Mouse (Mus musculus) left cerebral cortex, postnatal 25 days (tissue): Measurements from ENCODE around the gene Atg2a. TPM values are rescaled to one million over a fixed set of nuclear protein-coding genes. Genes with fewer than 3 reads are reported as not detected.
A peak's percentile ranks its signal among the peaks of the same experiment; 100 is the strongest.

Experiments used
- DNase-seq, 2 experiments: peaks; one replicate each; pipeline ENCODE4 v3.0.0; 2022; ENCODE audit warnings: low spot score in 2 of 2, mixed read lengths in 1 of 2
- intact Hi-C: fragments of 180-260 bp; cut with DNase I; formaldehyde crosslinking; loops from one replicate; pipeline ENCODE4 v1.15.1; 2025
- total RNA-seq, 2 experiments: library from RNA; stranded (reverse); gene quantifications; 2 replicates each; pipeline ENCODE4 v1.2.3; 2021

Atg2a gene
- 10 to 100 TPM; 33.1 to 35.6 TPM for total RNA-seq

DNA sequence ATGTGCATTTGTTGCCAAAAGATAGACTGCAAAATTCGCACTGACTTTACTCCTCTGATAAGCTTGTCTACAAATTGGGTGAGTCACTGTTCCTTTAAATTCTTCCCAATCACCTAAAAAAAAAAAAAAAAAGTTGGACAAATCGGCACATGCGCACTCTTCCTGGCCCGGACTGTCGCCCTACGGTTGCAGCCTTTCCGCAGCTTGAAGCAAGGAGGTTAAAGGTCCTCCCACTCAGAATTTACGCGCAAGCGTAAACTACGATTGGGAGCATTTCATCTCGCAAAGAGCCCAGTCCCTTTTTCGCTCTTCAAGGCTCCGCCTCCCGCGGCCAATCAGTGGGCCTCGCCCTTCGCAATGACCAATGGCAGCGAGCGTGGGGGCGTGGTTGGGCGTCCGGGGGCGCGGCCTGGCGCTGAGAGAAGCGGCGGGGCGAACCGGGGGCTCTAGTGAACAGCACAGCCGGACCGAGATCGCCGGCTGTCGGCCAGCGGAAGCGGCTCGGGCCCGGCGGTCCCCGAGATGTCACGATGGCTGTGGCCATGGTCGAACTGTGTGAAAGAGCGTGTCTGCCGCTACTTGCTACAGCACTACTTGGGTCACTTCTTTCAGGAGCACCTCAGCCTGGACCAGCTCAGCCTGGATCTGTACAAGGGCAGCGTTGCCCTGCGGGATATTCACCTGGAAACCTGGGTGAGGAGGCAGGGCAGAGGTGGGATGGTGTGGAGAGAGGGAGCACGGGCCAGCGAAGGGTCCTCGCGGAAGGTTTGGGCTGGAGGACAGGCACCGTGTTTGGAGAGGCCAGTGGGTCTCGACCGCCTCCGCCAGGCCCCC, at the start of gene Atg2a:
Atg2a (plus strand) TSS at position 395 of the 834 bp plus-strand sequence.
- DNase-seq = peak; percentile 98 to 99
- intact Hi-C loops = no loop called here

DNA sequence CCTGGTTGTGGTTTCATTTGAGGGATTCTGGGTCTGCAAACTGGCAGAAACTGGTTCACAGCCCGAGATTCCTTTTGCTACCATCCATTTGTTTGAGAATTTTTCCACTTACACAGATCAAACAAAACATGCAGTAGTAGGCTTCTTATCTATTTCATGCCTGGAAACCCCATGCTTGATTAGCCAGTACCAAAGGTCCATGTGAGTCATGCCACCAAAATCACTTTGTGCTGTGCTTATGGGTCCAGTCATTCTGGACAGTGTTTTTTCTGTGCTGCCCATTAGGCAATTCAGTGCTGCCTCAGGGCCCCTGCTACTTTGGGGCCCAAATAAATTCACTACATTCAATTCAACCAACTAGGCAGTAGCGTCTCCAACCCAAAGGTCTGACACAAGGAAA, 37.2 kb upstream of the Atg2a start:
- intact Hi-C loops = no loop called here
- DNase-seq = no peak

- DNase-seq = no peak
- intact Hi-C loops = loop anchor here (5.0 kb wide), 1 partner anchor 39 kb away; no protein-coding TSS in a partner anchor
These were observed 34.8 kb upstream of the Atg2a start for GRCm38 (mm10) chr19:6206716-6207115.

DNA sequence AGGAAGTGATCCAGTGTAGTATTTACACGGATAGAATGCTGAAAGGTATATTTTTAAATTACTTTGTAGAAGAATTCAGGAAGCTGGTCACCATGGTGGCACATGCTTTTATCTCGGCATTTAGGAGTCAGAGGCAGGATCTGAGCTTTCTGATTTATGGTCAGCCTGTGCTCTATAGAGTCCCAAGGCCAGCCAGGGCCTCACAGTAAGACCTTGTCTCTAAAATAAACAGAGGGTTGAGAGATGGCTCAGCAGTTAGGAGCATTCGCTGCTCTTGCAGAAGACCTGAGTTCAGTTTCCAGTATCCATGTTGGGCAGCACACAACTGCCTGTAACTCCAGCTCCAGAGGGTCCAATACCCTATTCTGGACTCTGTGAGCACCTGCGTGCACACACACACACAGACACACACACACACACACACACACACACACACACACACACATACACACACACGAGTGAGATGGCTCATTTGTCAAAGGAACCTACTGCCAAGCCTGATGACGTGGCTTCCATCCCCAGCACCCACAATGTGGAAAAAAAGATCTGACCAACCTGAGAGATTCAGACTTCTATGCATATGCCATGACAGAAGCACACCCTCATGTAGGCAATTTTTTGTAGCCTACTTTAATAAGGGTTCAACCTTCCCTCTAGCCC, 25.3 kb upstream of the Atg2a start:
- intact Hi-C loops = no loop called here

DNA sequence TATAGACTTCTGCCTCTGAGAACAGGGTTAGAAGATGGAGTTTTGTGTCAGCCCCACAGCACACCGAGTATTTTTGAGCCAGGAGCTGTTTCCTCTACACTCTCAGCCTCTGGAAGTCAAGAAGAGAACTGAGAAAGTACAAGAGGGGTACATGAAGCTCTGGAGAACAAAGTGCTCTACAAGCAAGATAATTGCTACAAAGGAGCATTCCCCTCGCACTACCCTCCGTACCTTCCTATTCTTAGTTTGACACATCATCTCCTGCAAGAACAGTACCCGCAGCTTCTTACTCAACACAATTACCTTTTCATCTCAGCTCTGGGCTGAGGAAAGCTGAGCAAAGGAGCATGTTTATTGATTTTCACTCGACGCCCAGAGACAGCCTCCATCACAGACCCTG, 22.9 kb upstream of the Atg2a start:
- intact Hi-C loops = no loop called here
- DNase-seq = no peak

More for the DNA sequence above, 25.3 kb upstream of the Atg2a start:
- no peak for DNase-seq

GRCm38 (mm10) chr19:6226135-6226534, 15.3 kb upstream of the Atg2a start, which contains the start of gene Gpha2:
Gene Gpha2 (plus strand): TSS chr19:6226380.
- DNase-seq = no peak
- intact Hi-C loops = no loop called here

GRCm38 (mm10) chr19:6226763-6227162, 14.7 kb upstream of the Atg2a start:
- no peak for DNase-seq
- intact Hi-C loops = no loop called here

GRCm38 (mm10) chr19:6227864-6228263, 13.6 kb upstream of the Atg2a start:
- DNase-seq = peak in 1 of 2 experiments; percentile 23
- intact Hi-C loops = no loop called here

- no peak for DNase-seq
- intact Hi-C loops = no loop called here
These were observed 11.1 kb upstream of the Atg2a start for GRCm38 (mm10) chr19:6230411-6230810.

- no peak for DNase-seq
- intact Hi-C loops = no loop called here
These were observed 10.4 kb upstream of the Atg2a start for GRCm38 (mm10) chr19:6231036-6231435.

DNA sequence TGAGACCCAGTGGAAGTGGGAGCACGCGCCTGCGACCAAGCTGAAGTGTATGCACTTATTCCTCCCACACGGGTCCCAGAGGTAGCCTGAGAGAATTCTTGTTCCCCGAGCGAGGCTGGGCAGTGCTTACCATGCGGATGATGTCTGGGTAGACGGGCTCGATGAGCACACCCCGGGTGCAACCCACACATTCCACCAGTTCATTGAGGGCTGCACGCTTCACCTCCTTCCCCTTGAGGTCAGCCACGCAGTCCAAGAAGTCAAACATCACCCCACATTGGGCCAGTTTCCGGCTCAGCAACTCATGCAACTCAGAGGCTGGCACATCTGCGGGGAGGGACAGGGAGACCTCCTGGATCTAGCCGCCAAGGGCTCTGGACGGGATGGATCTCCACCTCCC, 7.8 kb upstream of the Atg2a start:
- DNase-seq = no peak
- intact Hi-C loops = no loop called here

DNA sequence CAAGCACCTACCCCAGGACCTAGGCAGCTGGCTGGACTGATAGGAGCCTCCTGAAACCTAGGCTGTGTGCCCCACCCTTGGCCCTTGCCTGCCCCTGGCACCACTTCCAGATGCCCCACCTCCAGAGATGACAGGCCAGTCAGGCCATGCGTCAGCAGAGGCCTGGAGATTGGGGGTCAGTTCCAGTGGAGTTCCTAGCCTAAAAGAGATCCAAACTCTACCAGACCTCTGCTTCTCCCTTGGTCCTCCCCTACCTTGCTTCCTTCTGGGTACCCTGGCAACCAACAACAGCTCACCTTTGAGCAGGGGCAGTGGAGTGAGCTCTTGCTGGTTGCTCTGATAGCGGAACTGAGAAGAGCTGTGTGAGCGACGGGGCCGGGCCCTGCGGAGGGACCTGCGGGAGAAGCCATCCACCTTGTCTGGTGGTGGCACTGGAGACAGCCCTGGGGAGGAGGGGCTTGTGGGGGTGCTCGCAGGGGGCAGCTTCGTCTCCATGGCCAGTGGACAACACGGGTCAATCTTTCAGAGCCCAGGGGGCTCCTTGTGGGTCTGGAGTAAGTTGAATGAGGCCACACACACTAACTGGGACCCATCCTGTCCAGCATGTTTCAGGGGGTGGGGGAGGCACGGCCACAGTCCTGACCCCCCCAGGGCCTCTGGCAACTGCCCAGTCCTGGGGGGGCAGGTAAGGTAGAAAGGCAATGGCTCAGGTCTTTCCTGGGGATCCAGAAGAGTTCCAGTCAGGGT, 7.0 kb upstream of the Atg2a start:
- no peak for DNase-seq
- intact Hi-C loops = no loop called here

DNA sequence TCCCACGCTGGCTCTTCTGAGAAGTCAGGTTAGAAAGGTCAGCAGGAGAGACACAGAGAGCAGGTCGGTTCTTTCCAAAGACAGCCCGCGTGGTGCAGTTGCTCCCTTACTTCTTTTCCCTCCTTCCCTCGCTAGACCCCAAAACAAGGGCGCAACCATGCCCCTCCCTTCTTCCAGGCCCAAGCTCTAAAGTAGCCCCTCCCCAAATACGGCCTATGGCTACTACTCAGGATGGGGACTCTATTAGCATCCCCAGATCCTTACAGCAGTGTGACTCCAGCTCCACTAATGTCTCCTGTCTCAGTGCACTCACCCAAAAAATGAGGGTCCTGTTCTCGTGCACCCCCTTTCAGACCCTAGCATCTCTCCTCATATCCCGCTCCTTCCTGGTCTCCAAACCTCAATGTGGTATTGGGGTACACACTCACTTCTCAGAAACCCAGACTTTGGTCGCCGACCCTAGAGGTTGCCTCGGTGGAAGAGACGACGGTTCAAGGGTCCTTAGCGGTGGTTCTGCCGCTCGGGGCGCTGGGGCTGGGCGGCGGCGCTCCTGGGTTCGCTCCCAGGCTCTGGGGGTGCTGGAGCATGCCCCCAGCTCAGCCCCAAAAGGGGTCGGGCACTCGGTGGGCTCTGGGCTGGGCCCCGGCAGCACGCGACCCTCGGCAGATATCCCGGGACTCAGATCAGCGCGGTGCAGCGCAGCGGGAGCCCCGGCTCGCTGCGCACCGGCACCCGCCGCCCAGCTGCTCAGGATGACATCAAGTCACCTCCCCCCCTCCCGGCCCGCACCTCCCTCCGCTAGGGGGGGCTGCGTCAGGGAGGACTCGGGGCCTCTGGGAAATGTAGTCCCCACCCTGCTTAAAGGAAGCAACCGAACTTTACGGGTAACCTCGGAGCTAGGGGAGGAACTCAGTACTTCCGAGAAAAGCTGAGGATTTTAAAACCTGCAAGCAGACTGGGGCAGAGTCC, 6.1 kb upstream of the Atg2a start, which contains the start of gene Ppp2r5b:
Ppp2r5b (minus strand) TSS at position 789 of the 969 bp plus-strand sequence.
- intact Hi-C loops = loop anchor here (1.0 kb wide), 1 partner anchor 94 kb away; the partner anchor contains the start of gene Arl2
- DNase-seq = peak; percentile 90 to 97

DNA sequence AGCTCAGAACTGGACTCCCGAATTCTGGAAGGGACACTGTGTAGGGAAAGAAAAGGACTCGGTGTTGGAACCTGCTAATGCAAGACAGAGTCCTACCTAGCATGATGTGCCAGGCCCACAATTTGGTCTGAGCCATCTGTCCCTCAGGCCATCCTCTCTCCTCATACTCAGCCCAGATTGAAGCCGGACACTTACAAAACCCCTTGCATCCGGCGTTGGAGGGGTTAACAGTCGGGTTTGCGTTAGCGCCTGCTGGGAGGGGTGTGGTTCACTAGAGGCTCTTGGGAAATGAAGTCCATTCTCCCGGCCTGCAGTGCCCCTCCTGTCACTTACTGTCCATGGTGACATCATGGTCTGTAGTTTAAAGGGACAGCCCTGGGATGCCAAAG, 5.4 kb upstream of the Atg2a start:
- DNase-seq = peak; percentile 91 to 97
- intact Hi-C loops = loop anchor here (1.0 kb wide), 1 partner anchor 95 kb away; the partner anchor contains the start of gene Arl2

DNA sequence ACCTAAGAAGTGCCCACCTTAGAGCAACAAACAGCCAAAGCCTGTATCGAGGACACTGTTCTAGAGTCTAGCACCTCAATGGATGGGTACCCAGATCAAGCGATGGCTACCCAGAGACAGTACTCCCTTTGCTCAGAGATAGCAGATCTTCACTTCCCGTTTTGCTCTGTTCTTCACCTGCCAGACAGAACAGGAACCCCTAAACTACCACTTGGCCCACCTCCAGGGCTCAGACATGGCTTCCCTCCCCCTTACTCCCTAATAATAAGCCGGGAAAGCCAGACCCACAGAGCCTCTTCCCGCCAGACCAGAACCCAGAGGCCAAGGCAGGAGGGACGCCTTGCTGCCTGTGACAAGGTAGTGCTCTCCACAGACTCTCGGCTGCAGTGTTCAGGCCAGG, 4.6 kb upstream of the Atg2a start:
- intact Hi-C loops = loop anchor here (1.0 kb wide), 1 partner anchor 96 kb away; the partner anchor contains the start of gene Arl2
- no peak for DNase-seq

DNA sequence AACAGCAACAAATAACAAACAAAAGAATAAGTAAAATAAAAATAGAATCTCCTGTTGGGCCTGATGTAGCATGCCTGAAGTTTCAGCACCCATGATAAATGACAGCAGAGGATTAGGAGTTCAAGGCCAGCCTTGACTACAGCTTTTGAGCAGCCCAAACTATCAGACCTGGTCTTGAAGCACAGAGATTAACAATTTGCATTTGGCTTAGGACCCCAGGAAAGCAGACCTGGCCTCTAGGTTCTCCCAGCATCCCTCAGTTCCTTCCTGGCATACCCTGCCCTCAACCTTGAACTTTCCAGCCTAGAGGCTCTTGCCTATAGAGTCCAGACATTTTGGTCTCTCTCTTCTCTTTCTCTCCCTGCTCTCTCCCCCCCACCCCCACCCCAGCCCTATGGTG, 2.7 kb upstream of the Atg2a start:
- intact Hi-C loops = no loop called here

GRCm38 (mm10) chr19:6240136-6240535, 1.3 kb upstream of the Atg2a start:
- intact Hi-C loops = no loop called here

More for the DNA sequence above, 2.7 kb upstream of the Atg2a start:
- DNase-seq = no peak

DNA sequence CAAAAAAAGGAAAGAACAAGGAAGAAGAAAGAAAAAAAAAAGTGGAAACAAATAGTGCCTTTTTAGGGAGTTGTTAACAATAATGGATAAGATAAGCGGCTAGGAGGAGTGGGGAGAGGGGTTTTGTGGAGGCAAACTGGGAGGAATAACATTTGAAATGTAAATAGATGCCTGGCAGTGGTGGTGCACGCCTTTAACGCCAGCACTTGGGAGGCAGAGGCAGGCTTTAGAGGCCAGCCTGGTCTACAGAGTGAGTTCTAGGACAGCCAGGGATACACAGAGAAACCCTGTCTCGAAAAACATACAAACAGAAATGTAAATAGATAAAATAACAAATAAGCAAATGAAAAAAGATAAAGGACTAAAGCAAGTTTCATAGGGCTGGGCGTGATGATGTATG, 743 bp upstream of the Atg2a start:
- intact Hi-C loops = no loop called here
- no peak for DNase-seq

More at GRCm38 (mm10) chr19:6240136-6240535, 1.3 kb upstream of the Atg2a start:
- DNase-seq = no peak

- DNase-seq = no peak
- intact Hi-C loops = no loop called here
These were observed 813 bp downstream of the Atg2a start for GRCm38 (mm10) chr19:6242281-6242680.
